7 mouse cellular contexts compared by ENCODE assay signal in genomic region chr7:29180077-29180853, GRCm38 (mm10). TPM values are rescaled to one million over a fixed set of nuclear protein-coding genes. Genes with fewer than 3 reads are reported as not detected.
A peak's percentile ranks its signal among the peaks of the same experiment; 100 is the strongest.
DNase-seq lines count a peak whose midpoint lies in the region; ATAC-seq and TF ChIP-seq lines count a peak whose summit lies in the region.

Psmd8 (minus strand) TSS chr7:29180701.

- peak within 1 kb of the TSS; percentile 78 for H3K4me3 ChIP-seq in embryonic facial prominence, embryonic 10.5 days
- peak within 1 kb of the TSS; percentile 84 for H3K4me3 ChIP-seq in intestine, postnatal 0 days (ENCODE audit: low read depth, low read length)
- peak within 1 kb of the TSS; percentile 69 for H3K4me3 ChIP-seq in midbrain, embryonic 12.5 days
- peak within 1 kb of the TSS; percentile 92 for H3K4me3 ChIP-seq in small intestine, adult 2 months (ENCODE audit: low read depth, low read length)

- peak; percentile 97 for DNase-seq in adrenal gland, postnatal 10 days
- peak; percentile 98 for DNase-seq in embryonic facial prominence, embryonic 10.5 days (ENCODE audit: low spot score)
- peak; percentile 81 for DNase-seq in gonadal fat pad, adult 2 months (ENCODE audit: low read depth)
- DNase-seq in left cerebral cortex, postnatal 4 days = peak; percentile 98

- peaks cover 34% of the 10 kb centered on the region for H3K36me3 ChIP-seq in embryonic facial prominence, embryonic 10.5 days (replicated peaks)
- H3K36me3 ChIP-seq in intestine, postnatal 0 days (ENCODE audit: control insufficient read depth, insufficient read depth) = peaks cover 20% of the 10 kb centered on the region
- peaks cover 17% of the 10 kb centered on the region for H3K36me3 ChIP-seq in midbrain, embryonic 12.5 days
- peaks cover 15% of the 10 kb centered on the region for H3K36me3 ChIP-seq in small intestine, adult 2 months (ENCODE audit: control insufficient read depth, insufficient read depth, low read length)

- peak; percentile 73 for TF ChIP-seq CTCF in intestine, postnatal 0 days (IDR thresholded peaks at IDR 0.05; ENCODE audit: low read depth)
- peak; percentile 24; the same call in 1 of the 2 replicates for TF ChIP-seq CTCF in small intestine, adult 2 months (IDR thresholded peaks at IDR 0.05; ENCODE audit: extremely low read depth, insufficient read length, insufficient replicate concordance, low read depth, low read length)

- 0 out of 2 replicates have a peak, but pooled peaks cover 2% of the 10 kb centered on the region for H3K27me3 ChIP-seq in embryonic facial prominence, embryonic 10.5 days (replicated peaks; ENCODE audit: low read depth, poor library complexity, severe bottlenecking)
- no peaks in the 10 kb centered on the region for H3K27me3 ChIP-seq in intestine, postnatal 0 days (replicated peaks; ENCODE audit: control insufficient read depth, insufficient read depth, low read length)
- H3K27me3 ChIP-seq in midbrain, embryonic 12.5 days = 0 out of 2 replicates have a peak, but pooled peaks cover under 1% of the 10 kb centered on the region
- H3K27me3 ChIP-seq in small intestine, adult 2 months (ENCODE audit: control insufficient read depth, insufficient read depth, low read length) = no peaks in the 10 kb centered on the region

- H3K27ac ChIP-seq in embryonic facial prominence, embryonic 10.5 days (replicated peaks) = peak within 1 kb of the TSS; percentile 91
- H3K27ac ChIP-seq in intestine, postnatal 0 days (ENCODE audit: low read depth, low read length) = peak within 1 kb of the TSS; percentile 46; the same call in 1 of the 2 replicates
- H3K27ac ChIP-seq in midbrain, embryonic 12.5 days (replicated peaks) = peak within 1 kb of the TSS; percentile 66
- peak within 1 kb of the TSS; percentile 55 for H3K27ac ChIP-seq in small intestine, adult 2 months (ENCODE audit: insufficient read depth, low read depth, low read length)

- intact Hi-C loops in left cerebral cortex, postnatal 4 days (cut with DNase I) = no loop called here

- peak within 1 kb of the TSS; percentile 89 for H3K9ac ChIP-seq in intestine, postnatal 0 days (ENCODE audit: low read depth, low read length)
- peak within 1 kb of the TSS; percentile 79 for H3K9ac ChIP-seq in midbrain, embryonic 12.5 days (replicated peaks)

- under 1% methylated on average over 62 of the region's 62 CpGs for WGBS in embryonic facial prominence, embryonic 10.5 days
- WGBS in intestine, postnatal 0 days = 0% methylated on average over 62 of the region's 62 CpGs
- under 1% methylated on average over 62 of the region's 62 CpGs for WGBS in midbrain, embryonic 12.5 days
- under 1% methylated on average over 62 of the region's 62 CpGs for WGBS in small intestine, adult 2 months

- H3K9me3 ChIP-seq in embryonic facial prominence, embryonic 10.5 days = no peaks in the 10 kb centered on the region
- H3K9me3 ChIP-seq in intestine, postnatal 0 days (ENCODE audit: control insufficient read depth) = no peaks in the 10 kb centered on the region
- no peaks in the 10 kb centered on the region for H3K9me3 ChIP-seq in midbrain, embryonic 12.5 days

- peaks cover 17% of the 10 kb centered on the region for H3K4me1 ChIP-seq in embryonic facial prominence, embryonic 10.5 days
- peaks cover 5% of the 10 kb centered on the region; the same call in 1 of the 2 replicates for H3K4me1 ChIP-seq in intestine, postnatal 0 days (replicated peaks; ENCODE audit: control insufficient read depth, insufficient read depth, low read length)
- H3K4me1 ChIP-seq in midbrain, embryonic 12.5 days = peaks cover 17% of the 10 kb centered on the region
- H3K4me1 ChIP-seq in small intestine, adult 2 months (ENCODE audit: control insufficient read depth, insufficient read depth, insufficient read length, low read length) = peaks cover 5% of the 10 kb centered on the region; the same call in 1 of the 2 replicates

- ATAC-seq in intestine, postnatal 0 days = peak; percentile 95
- ATAC-seq in midbrain, embryonic 12.5 days (ENCODE audit: low FRiP score, low read depth) = peak; percentile 96

- H3K4me2 ChIP-seq in intestine, postnatal 0 days (replicated peaks; ENCODE audit: low read depth) = peak within 1 kb of the TSS; percentile 78
- H3K4me2 ChIP-seq in midbrain, embryonic 12.5 days (replicated peaks) = peak within 1 kb of the TSS; percentile 85

- TF ChIP-seq POLR2A in small intestine, adult 2 months (IDR thresholded peaks at IDR 0.05; ENCODE audit: low read depth, low read length) = peak; percentile 90

RNA-seq across cellular contexts. Expression of gene Psmd8, which starts in this region (rescaled TPM):
- total RNA-seq in adrenal gland, postnatal 10 days (2021) = 100 to 1,000 TPM; 214 to 221 TPM
- 303 and 307 TPM in 2 replicates for polyA plus RNA-seq in embryonic facial prominence, embryonic 10.5 days (2016; fragmentation: Nextera tagmentation; extraction: Ambion mirVana)
- polyA plus RNA-seq in gonadal fat pad, adult 2 months (2012; rRNA removed) = 200 and 214 TPM in 2 replicates
- polyA plus RNA-seq in intestine, postnatal 0 days (2015; fragmentation: Nextera tagmentation; extraction: Ambion mirVana) = 205 and 209 TPM in 2 replicates
- total RNA-seq in left cerebral cortex, postnatal 4 days (2021) = 100 to 1,000 TPM; 162 to 164 TPM
- 291 and 305 TPM in 2 replicates for polyA plus RNA-seq in midbrain, embryonic 12.5 days (2016; fragmentation: Nextera tagmentation; extraction: Ambion mirVana)
- polyA plus RNA-seq in small intestine, adult 2 months (2012; rRNA removed) = 73.0 and 127 TPM in 2 replicates

Comparison
In these comparisons a context has a peak if more than half of its experiments do, and no peak if none do; other contexts are left out.
1. Peak in every context shown above with its lines: DNase-seq, ATAC-seq, H3K4me3 ChIP-seq and H3K27ac ChIP-seq.